Comparison of ENCODE assay signal across 9 mouse cellular contexts in genomic region chr1:182763191-182763715, GRCm38 (mm10). TPM values are rescaled to one million over a fixed set of nuclear protein-coding genes. Genes with fewer than 3 reads are reported as not detected.
A peak's percentile ranks its signal among the peaks of the same experiment; 100 is the strongest.
DNase-seq lines count a peak whose midpoint lies in the region; ATAC-seq and TF ChIP-seq lines count a peak whose summit lies in the region.
"Had no signal": no experiment of that assay in that cellular context is flagged by ENCODE, and none has a peak within 500 bp of the region (broad histone marks: within the 10 kb centered on the region; RNA-seq: fewer than 3 reads in every experiment).

No protein-coding gene starts in this region.

- peak overlapping the region; percentile 40 for H3K4me3 ChIP-seq in erythroblast, embryonic 14.5 days (replicated peaks)
- H3K4me3 ChIP-seq in limb, embryonic 13.5 days: peak overlapping the region; percentile 62
- peak overlapping the region; percentile 66 for H3K4me3 ChIP-seq in stomach, postnatal 0 days (ENCODE audit: low read depth, low read length)

- peak; percentile 40 for DNase-seq in right cerebral cortex, postnatal 25 days
- no peak for DNase-seq in right cerebral cortex, adult 18-20 months
- peak; percentile 20 for DNase-seq in stomach, postnatal 0 days (ENCODE audit: low spot score)
- no peak for DNase-seq in layer of hippocampus, postnatal 10 days (ENCODE audit: low spot score in 2 of 2)
- DNase-seq in adrenal gland, postnatal 36 days: no peak

- TF ChIP-seq CTCF in stomach, postnatal 0 days (IDR thresholded peaks at IDR 0.05; ENCODE audit: low read depth): no peak

- H3K9me3 ChIP-seq in erythroblast, embryonic 14.5 days (ENCODE audit: control insufficient read depth, low read length): peaks cover 2% of the 10 kb centered on the region; the same call in 1 of the 2 replicates
- no peaks in the 10 kb centered on the region for H3K9me3 ChIP-seq in limb, embryonic 13.5 days
- H3K9me3 ChIP-seq in stomach, postnatal 0 days (ENCODE audit: control insufficient read depth, low read length): no peaks in the 10 kb centered on the region

- peak overlapping the region; percentile 90 for H3K4me2 ChIP-seq in limb, embryonic 13.5 days (replicated peaks)
- peak overlapping the region; percentile 96 for H3K4me2 ChIP-seq in stomach, postnatal 0 days (replicated peaks; ENCODE audit: low read depth)

- TF ChIP-seq EP300 in stomach, postnatal 0 days (optimal IDR thresholded peaks at IDR 0.05): no peak

- H3K27me3 ChIP-seq in erythroblast, embryonic 14.5 days (ENCODE audit: control insufficient read depth): peaks cover 29% of the 10 kb centered on the region
- peaks cover 50% of the 10 kb centered on the region for H3K27me3 ChIP-seq in limb, embryonic 13.5 days
- H3K27me3 ChIP-seq in stomach, postnatal 0 days (ENCODE audit: control insufficient read depth, insufficient read depth, low read length): no peaks in the 10 kb centered on the region

- H3K9ac ChIP-seq in limb, embryonic 13.5 days: peak overlapping the region; percentile 66; the same call in 1 of the 2 replicates
- H3K9ac ChIP-seq in stomach, postnatal 0 days (ENCODE audit: low read length): no peak overlapping the region; the same call in 1 of the 2 replicates

- H3K36me3 ChIP-seq in erythroblast, embryonic 14.5 days (ENCODE audit: control insufficient read depth): no peaks in the 10 kb centered on the region
- H3K36me3 ChIP-seq in limb, embryonic 13.5 days: no peaks in the 10 kb centered on the region
- H3K36me3 ChIP-seq in stomach, postnatal 0 days (ENCODE audit: control insufficient read depth, insufficient read depth, low read length): no peaks in the 10 kb centered on the region

- no peak for ATAC-seq in erythroblast, adult 5-6 weeks (replicated peaks; ENCODE audit: low FRiP score, poor library complexity, severe bottlenecking)
- ATAC-seq in limb, embryonic 13.5 days (ENCODE audit: low FRiP score, low read depth): no peak
- no peak for ATAC-seq in stomach, postnatal 0 days (ENCODE audit: low FRiP score, low TSS enrichment)

- H3K4me1 ChIP-seq in erythroblast, embryonic 14.5 days (ENCODE audit: control insufficient read depth): peaks cover 3% of the 10 kb centered on the region; the same call in 1 of the 2 replicates
- peaks cover 19% of the 10 kb centered on the region for H3K4me1 ChIP-seq in limb, embryonic 13.5 days
- H3K4me1 ChIP-seq in stomach, postnatal 0 days (replicated peaks; ENCODE audit: control insufficient read depth, insufficient read depth): no peaks in the 10 kb centered on the region

- WGBS in limb, embryonic 13.5 days: 13% methylated on average over 17 of the region's 17 CpGs
- WGBS in stomach, postnatal 0 days: 17% methylated on average over 17 of the region's 17 CpGs

- no peak overlapping the region for H3K27ac ChIP-seq in limb, embryonic 13.5 days
- H3K27ac ChIP-seq in stomach, postnatal 0 days (replicated peaks): no peak overlapping the region

RNA-seq across cellular contexts. Expression of gene Susd4, which starts 0.4 kb away (rescaled TPM):
- not detected in 2 replicates for polyA plus RNA-seq in erythroblast, embryonic 14.5 days (2012)
- total RNA-seq in erythroblast, adult 5-6 weeks (2015; ENCODE audit: low replicate concordance): not detected in 2 replicates
- total RNA-seq in erythroblast, adult 5-6 weeks (2017; ENCODE audit: low replicate concordance): not detected in 2 replicates
- 14.5 and 15.0 TPM in 2 replicates for polyA plus RNA-seq in limb, embryonic 13.5 days (2015; fragmentation: Nextera tagmentation; extraction: Ambion mirVana)
- 8.2 and 9.8 TPM in 2 replicates for polyA plus RNA-seq in stomach, postnatal 0 days (2015; fragmentation: Nextera tagmentation; extraction: Ambion mirVana)
- 100 to 1,000 TPM in 1 of 2 experiments, 10 to 100 TPM in 1; 94.1 to 100 TPM for total RNA-seq in layer of hippocampus, postnatal 10 days (2021)
- total RNA-seq in adrenal gland, postnatal 36 days (2021): 1 to 10 TPM; 2.2 to 4.1 TPM

RNA-seq across cellular contexts. Expression of gene Ccdc185, which starts 14.3 kb away (rescaled TPM):
- not detected in 2 replicates for polyA plus RNA-seq in erythroblast, embryonic 14.5 days (2012)
- not detected in 2 replicates for total RNA-seq in erythroblast, adult 5-6 weeks (2015; ENCODE audit: low replicate concordance)
- not detected in 2 replicates for total RNA-seq in erythroblast, adult 5-6 weeks (2017; ENCODE audit: low replicate concordance)
- not detected in 2 replicates for polyA plus RNA-seq in limb, embryonic 13.5 days (2015; fragmentation: Nextera tagmentation; extraction: Ambion mirVana)
- polyA plus RNA-seq in stomach, postnatal 0 days (2015; fragmentation: Nextera tagmentation; extraction: Ambion mirVana): not detected in 2 replicates
- total RNA-seq in layer of hippocampus, postnatal 10 days (2021): under 1 TPM in 1 of 2 experiments, not detected in 1; 0.16 TPM
- total RNA-seq in adrenal gland, postnatal 36 days (2021): not detected
- polyA plus RNA-seq: C2C12 had no signal

Comparison
In these comparisons a context has a peak if more than half of its experiments do, and no peak if none do; other contexts are left out.
1. DNase-seq: peak in right cerebral cortex, postnatal 25 days (single experiment) and stomach, postnatal 0 days (single experiment); none in right cerebral cortex, adult 18-20 months (single experiment), layer of hippocampus, postnatal 10 days (0 of 2) and adrenal gland, postnatal 36 days (0 of 2).
2. RNA of gene Susd4, which starts 0.4 kb away (total RNA-seq): 94.1 to 100 TPM in layer of hippocampus, postnatal 10 days; 2.2 to 4.1 TPM in adrenal gland, postnatal 36 days and not detected in erythroblast, adult 5-6 weeks; every median in the first group is over 10 times any median in the second.
3. Peak in every context shown above with its lines, with median percentiles within 50 percentile points of each other: H3K4me3 ChIP-seq.